Mouse (Mus musculus): ENCODE data around the gene Zhx3.

DNA sequence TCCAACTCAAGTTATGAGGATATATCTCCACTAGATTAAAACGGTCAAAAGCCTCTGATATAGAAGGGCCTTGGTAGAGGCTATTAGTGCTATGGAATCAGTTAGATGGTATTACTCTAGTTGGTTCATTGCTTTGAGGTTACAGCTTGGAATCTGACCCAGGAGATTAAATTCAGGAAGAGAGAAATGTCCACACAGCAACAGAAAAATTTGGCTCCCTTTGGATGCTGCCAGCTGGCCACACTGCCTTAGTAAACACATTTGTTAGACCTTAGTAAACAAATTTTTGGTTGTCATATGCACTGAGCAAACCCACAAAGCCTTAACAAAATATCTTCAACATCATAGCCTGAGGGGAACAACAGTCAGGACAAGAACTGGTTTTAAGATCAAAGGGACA is 62.0 kb downstream of the Zhx3 start:
- no peak for TF ChIP-seq POLR2A (IDR thresholded peaks at IDR 0.05; ENCODE audit: extremely low read depth, insufficient read depth, low read length)
- no peak for TF ChIP-seq CTCF (IDR thresholded peaks at IDR 0.05; ENCODE audit: extremely low read depth, insufficient read depth, low read length)
